Mouse (Mus musculus): ENCODE measurements at regions not wholly inside any gene's neighbourhood (a gene's known extent, or its start where the extent isn't known, plus 50 kb on each side); places are given as distances from the start of the nearest gene placed in this dataset.

DNA sequence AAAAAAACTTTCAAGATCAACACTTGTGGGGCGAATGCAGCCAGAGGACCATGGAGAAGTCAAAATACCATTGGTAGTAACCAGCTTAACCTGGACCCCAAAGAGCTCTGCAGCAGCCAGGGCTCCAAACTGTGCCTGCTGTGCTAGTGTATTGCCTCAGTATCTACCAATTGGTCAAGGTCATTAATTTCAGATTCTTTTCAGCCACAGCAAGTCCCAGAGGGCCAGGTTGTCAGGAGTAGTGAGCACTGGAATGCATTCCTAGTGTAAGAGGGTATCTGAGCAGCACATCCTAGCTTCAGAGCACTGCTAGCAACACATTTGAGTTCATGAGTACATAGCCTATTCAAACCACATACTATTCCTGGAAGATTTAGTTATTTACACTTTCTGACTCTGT is 451.3 kb upstream of the Nr2f1 start:
- no peak for TF ChIP-seq CTCF (IDR thresholded peaks at IDR 0.05; ENCODE audit: borderline replicate concordance, insufficient read depth, low read length)
- TF ChIP-seq POLR2A (IDR thresholded peaks at IDR 0.05; ENCODE audit: low read depth, low read length) = no peak
- H3K4me3 ChIP-seq (ENCODE audit: insufficient read depth, low read length) = no peak overlapping the region
- H3K4me1 ChIP-seq (ENCODE audit: control insufficient read depth, insufficient read depth, low read length) = no peaks in the 10 kb centered on the region
- H3K27ac ChIP-seq (ENCODE audit: insufficient read depth, low read length) = no peak overlapping the region

GRCm38 (mm10) chr13:78644556-78644955 is 445.0 kb upstream of the Nr2f1 start:
- H3K4me1 ChIP-seq (ENCODE audit: control insufficient read depth, insufficient read depth, low read length) = no peaks in the 10 kb centered on the region
- no peak overlapping the region for H3K27ac ChIP-seq (ENCODE audit: insufficient read depth, low read length)
- TF ChIP-seq POLR2A (IDR thresholded peaks at IDR 0.05; ENCODE audit: low read depth, low read length) (no peak), CTCF (IDR thresholded peaks at IDR 0.05; ENCODE audit: borderline replicate concordance, insufficient read depth, low read length) (no peak)
- no peak overlapping the region for H3K4me3 ChIP-seq (ENCODE audit: insufficient read depth, low read length)

GRCm38 (mm10) chr13:78643023-78643422 is 443.5 kb upstream of the Nr2f1 start:
- Histone ChIP-seq H3K4me3 (ENCODE audit: insufficient read depth, low read length) (no peak overlapping the region), H3K27ac (ENCODE audit: insufficient read depth, low read length) (no peak overlapping the region), H3K4me1 (ENCODE audit: control insufficient read depth, insufficient read depth, low read length) (no peaks in the 10 kb centered on the region)
- TF ChIP-seq CTCF (IDR thresholded peaks at IDR 0.05; ENCODE audit: borderline replicate concordance, insufficient read depth, low read length) = no peak
- no peak for TF ChIP-seq POLR2A (IDR thresholded peaks at IDR 0.05; ENCODE audit: low read depth, low read length)

GRCm38 (mm10) chr13:78642443-78642729 is 442.8 kb upstream of the Nr2f1 start:
- TF ChIP-seq CTCF (IDR thresholded peaks at IDR 0.05; ENCODE audit: borderline replicate concordance, insufficient read depth, low read length) (no peak), POLR2A (IDR thresholded peaks at IDR 0.05; ENCODE audit: low read depth, low read length) (no peak)
- Histone ChIP-seq H3K4me1 (ENCODE audit: control insufficient read depth, insufficient read depth, low read length) (no peaks in the 10 kb centered on the region), H3K27ac (ENCODE audit: insufficient read depth, low read length) (no peak overlapping the region), H3K4me3 (ENCODE audit: insufficient read depth, low read length) (no peak overlapping the region)

GRCm38 (mm10) chr13:78641687-78642442 is 442.3 kb upstream of the Nr2f1 start:
- Histone ChIP-seq H3K4me3 (ENCODE audit: insufficient read depth, low read length) (no peak overlapping the region), H3K4me1 (ENCODE audit: control insufficient read depth, insufficient read depth, low read length) (no peaks in the 10 kb centered on the region), H3K27ac (ENCODE audit: insufficient read depth, low read length) (no peak overlapping the region)
- TF ChIP-seq POLR2A (IDR thresholded peaks at IDR 0.05; ENCODE audit: low read depth, low read length) (no peak), CTCF (IDR thresholded peaks at IDR 0.05; ENCODE audit: borderline replicate concordance, insufficient read depth, low read length) (no peak)

DNA sequence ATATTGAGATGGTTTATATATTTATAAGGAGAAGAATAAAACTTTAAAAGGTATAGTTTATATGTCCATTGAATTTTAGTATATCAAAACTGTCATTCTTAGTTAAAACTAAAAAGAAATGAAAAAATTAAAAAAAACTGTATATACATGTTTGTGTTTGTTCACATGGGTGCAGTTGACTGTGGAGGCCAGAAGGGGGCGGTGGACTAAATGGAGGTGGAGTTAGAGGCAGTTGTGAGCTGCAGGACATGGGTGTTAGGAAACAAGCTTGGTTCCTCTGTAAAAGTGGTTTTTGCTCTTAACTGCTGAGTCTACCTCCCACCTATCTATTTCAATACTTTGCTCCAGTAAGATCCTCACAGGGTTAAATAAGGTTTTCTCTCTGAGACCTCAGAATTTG is 440.8 kb upstream of the Nr2f1 start:
- no peaks in the 10 kb centered on the region for H3K4me1 ChIP-seq (ENCODE audit: control insufficient read depth, insufficient read depth, low read length)
- no peak overlapping the region for H3K27ac ChIP-seq (ENCODE audit: insufficient read depth, low read length)
- H3K4me3 ChIP-seq (ENCODE audit: insufficient read depth, low read length) = no peak overlapping the region
- no peak for TF ChIP-seq POLR2A (IDR thresholded peaks at IDR 0.05; ENCODE audit: low read depth, low read length)
- no peak for TF ChIP-seq CTCF (IDR thresholded peaks at IDR 0.05; ENCODE audit: borderline replicate concordance, insufficient read depth, low read length)

- no peaks in the 10 kb centered on the region for H3K4me1 ChIP-seq (ENCODE audit: control insufficient read depth, insufficient read depth, low read length)
- no peak overlapping the region for H3K27ac ChIP-seq (ENCODE audit: insufficient read depth, low read length)
- no peak for TF ChIP-seq CTCF (IDR thresholded peaks at IDR 0.05; ENCODE audit: borderline replicate concordance, insufficient read depth, low read length)
- no peak for TF ChIP-seq POLR2A (IDR thresholded peaks at IDR 0.05; ENCODE audit: low read depth, low read length)
- H3K4me3 ChIP-seq (ENCODE audit: insufficient read depth, low read length) = no peak overlapping the region
Measured at GRCm38 (mm10) chr13:78638462-78638861, 438.9 kb upstream of the Nr2f1 start.

DNA sequence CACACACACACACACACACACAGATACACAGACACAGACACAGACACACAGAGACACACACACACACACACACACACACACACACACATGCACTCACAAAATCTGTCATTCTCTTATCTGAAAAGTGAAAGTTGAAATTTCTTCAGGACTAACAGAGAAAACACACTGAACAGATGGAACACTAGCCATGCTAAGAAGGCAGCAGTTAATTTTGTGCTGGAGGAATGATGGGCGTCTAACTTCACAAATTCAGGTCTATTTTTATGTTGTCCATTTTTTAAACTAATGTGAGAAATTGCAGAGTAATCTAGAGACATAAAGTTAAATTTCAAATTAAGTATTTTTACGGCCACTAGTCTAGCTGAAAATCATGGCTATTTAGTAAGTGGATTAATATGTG is 432.1 kb upstream of the Nr2f1 start:
- H3K4me3 ChIP-seq (ENCODE audit: insufficient read depth, low read length) = no peak overlapping the region
- no peak overlapping the region for H3K27ac ChIP-seq (ENCODE audit: insufficient read depth, low read length)
- H3K4me1 ChIP-seq (ENCODE audit: control insufficient read depth, insufficient read depth, low read length) = no peaks in the 10 kb centered on the region
- TF ChIP-seq POLR2A (IDR thresholded peaks at IDR 0.05; ENCODE audit: low read depth, low read length) = no peak

DNA sequence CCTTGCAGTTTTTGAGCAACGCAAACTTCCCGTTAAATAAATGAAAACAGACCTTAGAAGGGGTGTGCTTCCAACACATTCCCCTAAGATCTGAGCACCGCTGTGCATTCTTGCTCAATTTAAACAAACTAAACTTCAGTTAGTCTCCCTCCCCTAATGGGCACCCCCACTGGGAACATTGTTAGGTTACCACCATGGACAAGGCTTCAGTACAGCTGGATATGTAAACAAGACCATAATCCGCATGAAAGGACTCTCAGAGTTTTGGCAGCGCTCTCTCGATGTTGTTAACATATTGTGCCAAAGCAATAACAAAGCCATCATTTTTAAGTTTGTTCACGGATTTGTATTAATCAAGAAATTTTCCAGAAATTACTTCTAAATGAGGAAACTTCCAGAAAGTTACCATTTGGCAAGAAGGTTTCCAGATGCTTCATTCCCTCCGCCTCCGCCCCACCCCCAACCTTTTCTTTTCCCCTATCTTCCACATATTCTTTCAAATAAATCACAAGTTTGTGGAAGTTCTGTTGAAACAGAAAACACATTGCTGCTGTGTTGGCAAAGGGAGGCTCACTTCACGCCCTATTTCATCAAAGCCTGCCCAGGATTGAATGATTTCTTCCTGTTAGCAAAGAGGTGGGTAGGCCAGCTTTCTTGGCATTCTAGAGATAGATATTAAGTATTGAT is 429.6 kb upstream of the Nr2f1 start:
- Histone ChIP-seq H3K4me1 (ENCODE audit: control insufficient read depth, insufficient read depth, low read length) (no peaks in the 10 kb centered on the region), H3K27ac (ENCODE audit: insufficient read depth, low read length) (no peak overlapping the region), H3K4me3 (ENCODE audit: insufficient read depth, low read length) (no peak overlapping the region)
- TF ChIP-seq POLR2A (IDR thresholded peaks at IDR 0.05; ENCODE audit: low read depth, low read length) (no peak), CTCF (IDR thresholded peaks at IDR 0.05; ENCODE audit: borderline replicate concordance, insufficient read depth, low read length) (no peak)

GRCm38 (mm10) chr13:78623652-78624051 is 424.1 kb upstream of the Nr2f1 start:
- no peak for TF ChIP-seq CTCF (IDR thresholded peaks at IDR 0.05; ENCODE audit: borderline replicate concordance, insufficient read depth, low read length)
- TF ChIP-seq POLR2A (IDR thresholded peaks at IDR 0.05; ENCODE audit: low read depth, low read length) = no peak

More at GRCm38 (mm10) chr13:78623652-78624051, 424.1 kb upstream of the Nr2f1 start:
- Histone ChIP-seq H3K4me1 (ENCODE audit: control insufficient read depth, insufficient read depth, low read length) (no peaks in the 10 kb centered on the region), H3K4me3 (ENCODE audit: insufficient read depth, low read length) (no peak overlapping the region), H3K27ac (ENCODE audit: insufficient read depth, low read length) (no peak overlapping the region)

All from embryonic fibroblast, embryonic 13.5 days (primary cell).